Mouse (Mus musculus) midbrain, embryonic 15.5 days (tissue): ENCODE data around the gene Nrip1. TPM values are rescaled to one million over a fixed set of nuclear protein-coding genes. Genes with fewer than 3 reads are reported as not detected.

Experiments
- ATAC-seq: fragments of 200-750 bp; cut with Nextera tagmentation; replicated peaks from 2 replicates; pipeline ENCODE4 v1.8.0; 2017; ENCODE audit warnings: moderate TSS enrichment
- H3K27ac ChIP-seq: fragments of 300-500 bp; sonication (generic); 2 replicates; pipeline ENCODE4 v1.5.1; 2015; ENCODE audit warnings: mild to moderate bottlenecking, inconsistent platforms
- H3K27me3 ChIP-seq: fragments of 300-500 bp; sonication (generic); replicated peaks from 2 replicates; pipeline ENCODE4 v1.6.1; 2015; ENCODE audit warnings: inconsistent platforms
- H3K36me3 ChIP-seq: fragments of 300-500 bp; sonication (generic); replicated peaks from 2 replicates; pipeline ENCODE4 v1.6.1; 2015; ENCODE audit warnings: inconsistent platforms
- H3K4me1 ChIP-seq: fragments of 300-500 bp; sonication (generic); 2 replicates; pipeline ENCODE4 v1.6.1; 2015; ENCODE audit warnings: inconsistent platforms
- H3K4me2 ChIP-seq: fragments of 300-500 bp; sonication (generic); 2 replicates; pipeline ENCODE4 v1.6.1; 2015; ENCODE audit warnings: inconsistent platforms, mild to moderate bottlenecking, moderate library complexity
- H3K4me3 ChIP-seq: fragments of 300-500 bp; sonication (generic); 2 replicates; pipeline ENCODE4 v1.5.1; 2015; ENCODE audit warnings: mild to moderate bottlenecking, inconsistent platforms
- H3K9ac ChIP-seq: fragments of 300-500 bp; sonication (generic); 2 replicates; pipeline ENCODE4 v1.6.1; 2015; ENCODE audit warnings: mild to moderate bottlenecking, inconsistent platforms
- H3K9me3 ChIP-seq: fragments of 300-500 bp; sonication (generic); 2 replicates; pipeline ENCODE4 v1.6.1; 2016; ENCODE audit warnings: inconsistent platforms
- WGBS: fragments of 180-500 bp; shearing (Covaris S2); methylation state at CpG from one replicate; pipeline ENCODE4 v1.1.7; 2015; ENCODE audit warnings: mixed read lengths; 5-methylcytosine and 5-hydroxymethylcytosine counted together
- polyA plus RNA-seq: library from polyadenylated mRNA; unstranded; fragments of >200 nt; fragmentation: Nextera tagmentation; extraction: Ambion mirVana; gene quantifications from 2 replicates; pipeline ENCODE4 v1.2.1, GENCODE M21; 2015

Nrip1 gene
- polyA plus RNA-seq, 1 experiment from 2014 or later, result 38.3 TPM

GRCm38 (mm10) chr16:76239353-76239752, 134.3 kb downstream of the Nrip1 start:
- H3K4me2 ChIP-seq, result no peak overlapping the region
- no peaks in the 10 kb centered on the region for H3K9me3 ChIP-seq
- H3K36me3 ChIP-seq, result no peaks in the 10 kb centered on the region
- H3K27ac ChIP-seq, result no peak overlapping the region
- no peak overlapping the region for H3K4me3 ChIP-seq
- no peak for ATAC-seq
- H3K9ac ChIP-seq, result no peak overlapping the region
- no peaks in the 10 kb centered on the region for H3K4me1 ChIP-seq
- no peaks in the 10 kb centered on the region for H3K27me3 ChIP-seq
- WGBS, result 82% methylated on average over 8 of the region's 8 CpGs

- Histone ChIP-seq H3K9ac (no peak overlapping the region), H3K36me3 (no peaks in the 10 kb centered on the region), H3K27me3 (no peaks in the 10 kb centered on the region), H3K4me1 (no peaks in the 10 kb centered on the region), H3K4me3 (no peak overlapping the region), H3K9me3 (no peaks in the 10 kb centered on the region), H3K4me2 (no peak overlapping the region), H3K27ac (no peak overlapping the region)
- WGBS, result 96% methylated on average over 4 of the region's 4 CpGs
- no peak for ATAC-seq
Observed at GRCm38 (mm10) chr16:76238784-76239183, 134.8 kb downstream of the Nrip1 start.
